Mouse (Mus musculus) testis, adult 2 months (tissue): ENCODE results near the gene Col6a6. TPM values are rescaled to one million over a fixed set of nuclear protein-coding genes. Genes with fewer than 3 reads are reported as not detected.

Experiments
- H3K27ac ChIP-seq: fragments of 200-500 bp; 2 replicates; pipeline ENCODE4 v1.5.1; 2012; ENCODE audit warnings: low read depth, low read length; ENCODE audit not compliant: control insufficient read depth, insufficient read depth
- H3K27me3 ChIP-seq: fragments of 200-500 bp; 2 replicates; pipeline ENCODE4 v1.6.1; 2012; ENCODE audit warnings: mild to moderate bottlenecking, low read length, moderate library complexity; ENCODE audit not compliant: control insufficient read depth, insufficient read depth
- H3K36me3 ChIP-seq: fragments of 200-500 bp; 2 replicates; pipeline ENCODE4 v1.6.1; 2012; ENCODE audit warnings: mild to moderate bottlenecking, low read length; ENCODE audit not compliant: control insufficient read depth, insufficient read depth
- H3K4me1 ChIP-seq: fragments of 200-500 bp; 2 replicates; pipeline ENCODE4 v1.6.1; 2012; ENCODE audit warnings: low read length; ENCODE audit not compliant: control insufficient read depth, insufficient read depth
- H3K4me3 ChIP-seq: fragments of 200-500 bp; 2 replicates; pipeline ENCODE4 v1.5.1; 2012; ENCODE audit warnings: low read depth, mild to moderate bottlenecking, low read length, moderate library complexity, mixed read lengths; ENCODE audit not compliant: control insufficient read depth
- CTCF ChIP-seq: fragments of 200-500 bp; IDR thresholded peaks from 2 replicates; pipeline ENCODE4 v1.5.1; 2012; ENCODE audit warnings: low read depth, mild to moderate bottlenecking, inconsistent platforms, low read length, moderate library complexity; ENCODE audit not compliant: control insufficient read depth, insufficient read depth, insufficient replicate concordance
- POLR2A ChIP-seq: fragments of 200-500 bp; IDR thresholded peaks from 2 replicates; pipeline ENCODE4 v1.6.1; 2012; ENCODE audit warnings: low read depth, mild to moderate bottlenecking, inconsistent platforms, low read length, moderate library complexity; ENCODE audit not compliant: control insufficient read depth
- polyA plus RNA-seq: library from polyadenylated mRNA; depleted of rRNA; stranded (reverse); fragments of >200 nt; gene quantifications from 2 replicates; pipeline ENCODE4 v1.2.3, GENCODE M21; 2012

Gene Col6a6
- polyA plus RNA-seq, 1 experiment = 0.30 TPM

- TF ChIP-seq CTCF = no peak
- TF ChIP-seq POLR2A = no peak
- no peaks in the 10 kb centered on the region for H3K27me3 ChIP-seq
- H3K27ac ChIP-seq = no peak overlapping the region
- H3K4me3 ChIP-seq = no peak overlapping the region
- no peaks in the 10 kb centered on the region for H3K36me3 ChIP-seq
- no peaks in the 10 kb centered on the region for H3K4me1 ChIP-seq
Observed at GRCm38 (mm10) chr9:105778741-105779140, 49.2 kb downstream of the Col6a6 start.

GRCm38 (mm10) chr9:105774878-105775277 lies 53.1 kb downstream of the Col6a6 start:
- Histone ChIP-seq H3K27ac (no peak overlapping the region), H3K4me3 (no peak overlapping the region), H3K36me3 (no peaks in the 10 kb centered on the region), H3K4me1 (no peaks in the 10 kb centered on the region), H3K27me3 (no peaks in the 10 kb centered on the region)
- TF ChIP-seq POLR2A (no peak), CTCF (no peak)

- Histone ChIP-seq H3K27me3 (no peaks in the 10 kb centered on the region), H3K27ac (no peak overlapping the region), H3K4me3 (no peak overlapping the region), H3K36me3 (no peaks in the 10 kb centered on the region), H3K4me1 (no peaks in the 10 kb centered on the region)
- TF ChIP-seq CTCF (no peak), POLR2A (no peak)
Observed at GRCm38 (mm10) chr9:105774321-105774720, 53.6 kb downstream of the Col6a6 start.

DNA sequence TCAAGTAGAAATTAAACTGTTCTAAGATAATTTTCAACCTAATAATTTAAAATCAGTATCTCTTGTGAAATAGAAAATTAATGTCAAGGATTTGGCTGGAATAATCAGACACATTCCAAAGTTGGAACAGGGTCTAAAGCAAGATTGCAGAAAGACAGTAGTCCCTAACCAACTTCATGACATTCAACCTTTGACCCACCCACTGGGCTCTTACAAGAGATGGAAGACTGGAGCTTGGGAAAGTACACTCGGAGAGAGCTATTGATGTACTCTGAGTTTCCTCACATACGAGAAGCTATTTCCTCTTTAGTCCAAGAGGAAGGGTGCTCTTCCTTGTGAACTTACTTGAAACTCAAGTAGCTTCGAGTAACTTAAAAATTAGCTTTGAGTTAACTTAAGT lies 56.6 kb downstream of the Col6a6 start:
- no peak overlapping the region for H3K4me3 ChIP-seq
- no peaks in the 10 kb centered on the region for H3K27me3 ChIP-seq
- TF ChIP-seq CTCF = no peak
- no peak for TF ChIP-seq POLR2A

GRCm38 (mm10) chr9:105770690-105771089 lies 57.3 kb downstream of the Col6a6 start:
- TF ChIP-seq POLR2A (no peak), CTCF (no peak)
- Histone ChIP-seq H3K36me3 (no peaks in the 10 kb centered on the region), H3K4me3 (no peak overlapping the region), H3K27ac (no peak overlapping the region), H3K4me1 (no peaks in the 10 kb centered on the region), H3K27me3 (no peaks in the 10 kb centered on the region)

More for the DNA sequence above, 56.6 kb downstream of the Col6a6 start:
- H3K36me3 ChIP-seq = no peaks in the 10 kb centered on the region
- no peaks in the 10 kb centered on the region for H3K4me1 ChIP-seq
- H3K27ac ChIP-seq = no peak overlapping the region

GRCm38 (mm10) chr9:105765891-105766290 lies 62.1 kb downstream of the Col6a6 start:
- H3K4me3 ChIP-seq = no peak overlapping the region
- no peaks in the 10 kb centered on the region for H3K36me3 ChIP-seq
- TF ChIP-seq CTCF = no peak
- TF ChIP-seq POLR2A = no peak
- peaks cover 2% of the 10 kb centered on the region; the same call in 1 of the 2 replicates for H3K4me1 ChIP-seq
- no peak overlapping the region for H3K27ac ChIP-seq
- no peaks in the 10 kb centered on the region for H3K27me3 ChIP-seq

DNA sequence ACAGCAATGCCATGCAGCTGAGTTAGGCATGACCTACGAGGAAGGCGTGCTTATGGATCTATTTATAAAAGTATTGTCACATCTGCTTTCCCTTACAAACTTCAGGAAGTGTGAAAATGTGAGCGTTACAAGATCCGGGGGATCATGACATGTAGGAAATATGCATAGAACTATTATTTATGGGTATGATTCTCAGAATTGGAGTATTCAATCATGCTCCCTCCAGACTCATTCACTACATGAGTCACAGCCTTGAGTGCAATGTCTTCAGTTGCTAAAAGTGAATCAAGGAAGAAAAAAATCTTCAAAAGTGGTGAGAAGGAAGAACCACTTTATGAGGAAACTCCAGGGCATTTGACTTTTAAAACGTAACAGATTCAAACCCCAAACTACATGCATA lies 63.3 kb downstream of the Col6a6 start:
- Histone ChIP-seq H3K36me3 (no peaks in the 10 kb centered on the region), H3K27me3 (no peaks in the 10 kb centered on the region), H3K4me3 (no peak overlapping the region), H3K27ac (no peak overlapping the region), H3K4me1 (peaks cover 2% of the 10 kb centered on the region; the same call in 1 of the 2 replicates)
- TF ChIP-seq POLR2A (no peak), CTCF (no peak)

- TF ChIP-seq CTCF = no peak
- TF ChIP-seq POLR2A = no peak
- no peaks in the 10 kb centered on the region for H3K27me3 ChIP-seq
- no peaks in the 10 kb centered on the region for H3K36me3 ChIP-seq
- H3K4me3 ChIP-seq = no peak overlapping the region
- no peak overlapping the region for H3K27ac ChIP-seq
- peaks cover 2% of the 10 kb centered on the region; the same call in 1 of the 2 replicates for H3K4me1 ChIP-seq
Observed at GRCm38 (mm10) chr9:105764127-105764526, 63.8 kb downstream of the Col6a6 start.
